Mouse (Mus musculus): Measurements from ENCODE around the gene Ccl25. TPM values are rescaled to one million over a fixed set of nuclear protein-coding genes. Genes with fewer than 3 reads are reported as not detected.
"Not testable (repeated sequence)": the region's sequence is repeated elsewhere in the genome, so short reads cannot be mapped to it uniquely, and the experiment has no call there.

Ccl25 gene
- polyA plus RNA-seq, 1 experiment from 2014 or later, result 21.1 TPM

DNA sequence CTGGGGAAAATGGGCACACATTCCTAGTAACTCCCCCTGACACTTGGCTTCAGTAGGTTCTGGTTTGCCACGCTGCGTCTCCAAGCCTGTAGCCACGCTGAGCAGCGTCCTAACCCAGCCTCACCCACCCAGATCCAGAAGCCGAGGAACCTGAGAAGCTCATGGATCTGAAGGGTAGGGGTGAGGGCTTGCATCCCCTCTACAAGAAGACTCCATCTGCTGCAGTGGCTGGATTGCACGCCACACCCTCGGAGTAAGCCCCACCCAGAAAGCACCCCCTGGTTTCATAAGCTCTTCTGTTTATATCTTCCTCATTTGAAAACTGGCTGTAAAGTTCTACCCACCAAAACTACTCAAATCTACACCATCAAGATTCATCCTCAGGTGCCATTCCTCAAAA is 22.7 kb downstream of the Ccl25 start:
- no peak overlapping the region for H3K4me3 ChIP-seq
- H3K9me3 ChIP-seq, result no peaks in the 10 kb centered on the region
- H3K9ac ChIP-seq, result no peak overlapping the region
- H3K4me1 ChIP-seq, result peaks cover 9% of the 10 kb centered on the region; the same call in 1 of the 2 replicates
- peak overlapping the region; percentile 41 for H3K4me2 ChIP-seq
- no peak overlapping the region for H3K27ac ChIP-seq
- no peaks in the 10 kb centered on the region for H3K36me3 ChIP-seq
- ATAC-seq (ENCODE audit: insufficient number of reproducible peaks, insufficient read depth, low FRiP score, low TSS enrichment, low read depth), result no peak; the same call in 1 of the 2 replicates
- H3K27me3 ChIP-seq, result no peaks in the 10 kb centered on the region
- 40% methylated on average over 7 of the region's 7 CpGs for WGBS

DNA sequence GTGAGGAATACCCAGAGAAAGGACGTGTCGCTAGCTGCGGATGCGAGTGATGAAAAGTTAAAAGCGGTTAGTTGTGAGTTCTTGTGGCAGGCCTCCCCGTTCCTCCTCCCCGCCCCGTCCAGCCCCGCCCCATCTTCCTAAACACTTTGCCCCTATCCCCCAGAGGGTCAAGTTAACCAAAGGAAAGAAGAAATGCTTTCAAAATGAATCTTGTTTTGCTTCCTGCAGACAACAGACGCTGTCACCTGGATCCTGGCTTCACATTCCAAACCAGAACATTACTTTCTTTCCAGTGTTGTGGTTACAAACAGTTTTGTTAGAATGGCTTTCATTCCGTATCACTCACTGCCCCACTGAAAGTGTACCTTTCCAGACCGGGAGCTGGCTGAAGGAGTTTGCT is 23.3 kb downstream of the Ccl25 start:
- H3K36me3 ChIP-seq, result no peaks in the 10 kb centered on the region
- H3K4me3 ChIP-seq, result no peak overlapping the region
- no peaks in the 10 kb centered on the region for H3K9me3 ChIP-seq
- H3K27ac ChIP-seq, result no peak overlapping the region
- H3K4me1 ChIP-seq, result peaks cover 9% of the 10 kb centered on the region; the same call in 1 of the 2 replicates
- no peaks in the 10 kb centered on the region for H3K27me3 ChIP-seq
- no peak overlapping the region for H3K9ac ChIP-seq
- no peak for ATAC-seq (ENCODE audit: insufficient number of reproducible peaks, insufficient read depth, low FRiP score, low TSS enrichment, low read depth)
- H3K4me2 ChIP-seq, result peak overlapping the region; percentile 41
- 24% methylated on average over 12 of the region's 12 CpGs for WGBS

GRCm38 (mm10) chr8:4349335-4349734 is 24.3 kb downstream of the Ccl25 start:
- H3K9ac ChIP-seq, result no peak overlapping the region
- H3K9me3 ChIP-seq, result no peaks in the 10 kb centered on the region
- no peaks in the 10 kb centered on the region for H3K27me3 ChIP-seq
- no peak overlapping the region for H3K27ac ChIP-seq
- no peak overlapping the region for H3K4me3 ChIP-seq
- no peak for ATAC-seq (ENCODE audit: insufficient number of reproducible peaks, insufficient read depth, low FRiP score, low TSS enrichment, low read depth)
- H3K4me2 ChIP-seq, result no peak overlapping the region
- no peaks in the 10 kb centered on the region for H3K36me3 ChIP-seq
- WGBS, result 50% methylated on average over 1 of the region's 1 CpGs
- peaks cover 9% of the 10 kb centered on the region; the same call in 1 of the 2 replicates for H3K4me1 ChIP-seq

DNA sequence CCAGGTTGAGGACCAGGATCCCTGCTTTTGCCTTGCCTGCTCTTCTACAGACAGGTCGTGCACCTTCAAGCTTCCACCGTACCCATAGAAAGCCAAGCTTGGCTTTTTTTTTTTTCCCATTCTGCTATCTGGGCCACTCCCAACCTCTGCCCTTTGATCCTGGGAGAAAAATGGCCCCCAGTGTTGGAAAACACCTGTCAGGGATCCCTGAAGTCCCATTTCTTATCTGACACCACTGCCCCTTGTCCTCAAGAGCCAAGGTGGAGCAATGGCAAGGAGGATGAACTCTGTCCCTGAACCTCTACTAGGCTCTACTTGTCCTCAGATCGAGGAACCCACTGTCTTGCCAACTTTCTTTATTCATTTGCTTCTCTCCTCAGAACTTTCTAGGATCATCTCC is 25.6 kb downstream of the Ccl25 start:
- no peaks in the 10 kb centered on the region for H3K9me3 ChIP-seq
- WGBS, result 89% methylated on average over 3 of the region's 3 CpGs
- peaks cover 9% of the 10 kb centered on the region; the same call in 1 of the 2 replicates for H3K4me1 ChIP-seq
- no peak overlapping the region for H3K9ac ChIP-seq
- no peaks in the 10 kb centered on the region for H3K27me3 ChIP-seq
- H3K4me2 ChIP-seq, result no peak overlapping the region
- H3K36me3 ChIP-seq, result no peaks in the 10 kb centered on the region
- H3K4me3 ChIP-seq, result no peak overlapping the region
- no peak overlapping the region for H3K27ac ChIP-seq
- no peak for ATAC-seq (ENCODE audit: insufficient number of reproducible peaks, insufficient read depth, low FRiP score, low TSS enrichment, low read depth)

GRCm38 (mm10) chr8:4352562-4352961 is 27.6 kb downstream of the Ccl25 start:
- H3K9ac ChIP-seq; H3K4me3 ChIP-seq; ATAC-seq (ENCODE audit: insufficient number of reproducible peaks, insufficient read depth, low FRiP score, low TSS enrichment, low read depth); H3K9me3 ChIP-seq; H3K4me2 ChIP-seq; H3K27me3 ChIP-seq; H3K4me1 ChIP-seq; H3K27ac ChIP-seq; H3K36me3 ChIP-seq: not testable (repeated sequence)
- WGBS, result 89% methylated on average over 6 of the region's 6 CpGs

GRCm38 (mm10) chr8:4353741-4354140 is 28.7 kb downstream of the Ccl25 start:
- H3K4me3 ChIP-seq, result no peak overlapping the region
- H3K9me3 ChIP-seq, result no peaks in the 10 kb centered on the region
- no peak overlapping the region for H3K4me2 ChIP-seq
- no peak overlapping the region for H3K9ac ChIP-seq
- H3K27ac ChIP-seq, result no peak overlapping the region
- H3K4me1 ChIP-seq, result no peaks in the 10 kb centered on the region
- no peak for ATAC-seq (ENCODE audit: insufficient number of reproducible peaks, insufficient read depth, low FRiP score, low TSS enrichment, low read depth)
- 76% methylated on average over 4 of the region's 4 CpGs for WGBS
- no peaks in the 10 kb centered on the region for H3K36me3 ChIP-seq
- H3K27me3 ChIP-seq, result no peaks in the 10 kb centered on the region

GRCm38 (mm10) chr8:4354516-4354915 is 29.5 kb downstream of the Ccl25 start:
- no peaks in the 10 kb centered on the region for H3K27me3 ChIP-seq
- H3K4me2 ChIP-seq, result no peak overlapping the region
- no peaks in the 10 kb centered on the region for H3K4me1 ChIP-seq
- H3K4me3 ChIP-seq, result no peak overlapping the region
- H3K27ac ChIP-seq, result no peak overlapping the region
- H3K9ac ChIP-seq, result no peak overlapping the region
- H3K9me3 ChIP-seq, result no peaks in the 10 kb centered on the region
- no peaks in the 10 kb centered on the region for H3K36me3 ChIP-seq
- no peak for ATAC-seq (ENCODE audit: insufficient number of reproducible peaks, insufficient read depth, low FRiP score, low TSS enrichment, low read depth)
- WGBS, result 92% methylated on average over 1 of the region's 1 CpGs

DNA sequence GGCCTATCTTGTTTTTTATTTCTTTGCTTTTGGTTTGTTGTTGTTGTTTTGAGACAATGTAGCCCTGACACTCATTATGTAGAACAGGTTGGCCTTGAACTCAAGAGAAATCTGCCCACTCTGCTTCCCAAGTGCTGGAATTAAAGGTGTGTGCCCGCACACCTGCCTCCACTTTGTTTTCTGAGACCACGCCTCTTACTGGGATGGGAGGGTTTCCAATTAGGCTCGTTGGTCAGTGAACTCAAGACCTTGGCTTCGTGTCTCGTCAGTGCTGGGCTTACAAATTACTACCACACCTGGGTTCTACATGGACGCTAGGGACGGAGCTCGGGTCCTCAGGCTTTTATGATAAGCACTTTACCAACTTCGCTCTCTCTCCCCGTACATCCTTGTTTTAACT is 30.4 kb downstream of the Ccl25 start:
- H3K4me2 ChIP-seq, result no peak overlapping the region
- no peaks in the 10 kb centered on the region for H3K4me1 ChIP-seq
- WGBS, result 83% methylated on average over 10 of the region's 10 CpGs
- H3K27ac ChIP-seq, result no peak overlapping the region
- H3K36me3 ChIP-seq, result no peaks in the 10 kb centered on the region
- H3K9ac ChIP-seq, result no peak overlapping the region
- no peaks in the 10 kb centered on the region for H3K27me3 ChIP-seq
- no peaks in the 10 kb centered on the region for H3K9me3 ChIP-seq
- H3K4me3 ChIP-seq, result no peak overlapping the region
- no peak for ATAC-seq (ENCODE audit: insufficient number of reproducible peaks, insufficient read depth, low FRiP score, low TSS enrichment, low read depth)

- WGBS, result 55% methylated on average over 3 of the region's 3 CpGs
- ATAC-seq (ENCODE audit: insufficient number of reproducible peaks, insufficient read depth, low FRiP score, low TSS enrichment, low read depth), result no peak
- no peaks in the 10 kb centered on the region for H3K4me1 ChIP-seq
Measured at GRCm38 (mm10) chr8:4359362-4359761, 34.4 kb downstream of the Ccl25 start.

GRCm38 (mm10) chr8:4360922-4361321 is 35.9 kb downstream of the Ccl25 start:
- no peaks in the 10 kb centered on the region for H3K36me3 ChIP-seq
- no peak for ATAC-seq (ENCODE audit: insufficient number of reproducible peaks, insufficient read depth, low FRiP score, low TSS enrichment, low read depth)
- no peaks in the 10 kb centered on the region for H3K4me1 ChIP-seq
- H3K9ac ChIP-seq, result no peak overlapping the region
- no peak overlapping the region for H3K4me2 ChIP-seq
- H3K27me3 ChIP-seq, result no peaks in the 10 kb centered on the region
- WGBS, result 71% methylated on average over 2 of the region's 2 CpGs
- H3K27ac ChIP-seq, result no peak overlapping the region
- H3K4me3 ChIP-seq, result no peak overlapping the region
- H3K9me3 ChIP-seq, result no peaks in the 10 kb centered on the region

More at GRCm38 (mm10) chr8:4359362-4359761, 34.4 kb downstream of the Ccl25 start:
- no peaks in the 10 kb centered on the region for H3K9me3 ChIP-seq
- no peak overlapping the region for H3K27ac ChIP-seq
- H3K36me3 ChIP-seq, result no peaks in the 10 kb centered on the region
- H3K4me3 ChIP-seq, result no peak overlapping the region
- H3K4me2 ChIP-seq, result no peak overlapping the region
- no peaks in the 10 kb centered on the region for H3K27me3 ChIP-seq
- no peak overlapping the region for H3K9ac ChIP-seq

DNA sequence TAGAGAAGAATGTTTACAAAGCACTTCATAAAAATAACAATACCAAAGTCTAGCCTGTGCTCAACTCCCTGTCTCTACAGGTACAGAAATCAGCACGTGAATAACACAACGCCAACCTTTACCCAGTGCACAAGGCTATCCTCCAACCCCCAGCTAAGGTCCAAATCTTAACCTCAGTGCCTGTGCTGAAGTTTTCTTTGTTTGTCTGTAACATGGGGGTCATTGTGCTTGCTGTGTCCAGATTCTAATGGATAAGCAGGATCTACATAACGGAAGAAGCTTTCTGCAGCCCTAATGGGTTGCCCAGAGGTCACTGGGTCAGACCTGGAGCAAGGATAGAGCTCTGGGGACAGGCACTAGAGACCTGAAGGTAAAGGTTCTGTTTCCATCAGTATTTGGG is 41.2 kb downstream of the Ccl25 start:
- no peak overlapping the region for H3K4me2 ChIP-seq
- no peaks in the 10 kb centered on the region; the same call in 1 of the 2 replicates for H3K4me1 ChIP-seq
- no peaks in the 10 kb centered on the region for H3K9me3 ChIP-seq
- no peak overlapping the region for H3K9ac ChIP-seq
- WGBS, result 89% methylated on average over 3 of the region's 3 CpGs
- no peak overlapping the region for H3K27ac ChIP-seq
- no peaks in the 10 kb centered on the region for H3K36me3 ChIP-seq
- no peak overlapping the region for H3K4me3 ChIP-seq
- no peaks in the 10 kb centered on the region for H3K27me3 ChIP-seq
- no peak for ATAC-seq (ENCODE audit: insufficient number of reproducible peaks, insufficient read depth, low FRiP score, low TSS enrichment, low read depth)

DNA sequence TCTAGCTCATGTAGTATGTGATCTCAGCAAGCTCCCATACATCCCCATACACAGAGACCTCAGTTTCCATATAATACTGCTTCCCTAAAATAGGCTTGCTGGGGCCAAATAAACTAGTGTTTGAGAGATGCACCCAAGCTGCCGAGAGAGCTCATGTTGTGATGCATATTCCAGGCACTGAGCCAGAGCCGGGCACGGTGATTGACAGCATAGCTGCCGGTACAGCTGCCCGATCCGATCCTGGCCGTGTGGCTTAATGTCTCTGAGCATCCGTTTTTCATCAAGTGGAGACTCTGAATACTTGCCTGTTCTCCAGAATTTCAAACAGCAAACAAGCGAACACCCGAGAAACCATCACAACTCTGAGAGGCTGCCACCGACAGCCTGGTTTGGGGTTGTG is 42.8 kb downstream of the Ccl25 start:
- no peak overlapping the region for H3K4me3 ChIP-seq
- no peak for ATAC-seq (ENCODE audit: insufficient number of reproducible peaks, insufficient read depth, low FRiP score, low TSS enrichment, low read depth)
- WGBS, result 66% methylated on average over 11 of the region's 11 CpGs

GRCm38 (mm10) chr8:4368470-4368869 is 43.5 kb downstream of the Ccl25 start:
- H3K4me1 ChIP-seq, result no peaks in the 10 kb centered on the region; the same call in 1 of the 2 replicates
- H3K9me3 ChIP-seq, result no peaks in the 10 kb centered on the region
- H3K27ac ChIP-seq, result no peak overlapping the region
- H3K36me3 ChIP-seq, result no peaks in the 10 kb centered on the region
- 85% methylated on average over 4 of the region's 4 CpGs for whole genome bisulfite sequencing
- H3K4me3 ChIP-seq, result no peak overlapping the region
- no peak for ATAC-seq (ENCODE audit: insufficient number of reproducible peaks, insufficient read depth, low FRiP score, low TSS enrichment, low read depth)
- no peaks in the 10 kb centered on the region for H3K27me3 ChIP-seq
- no peak overlapping the region for H3K4me2 ChIP-seq
- H3K9ac ChIP-seq, result no peak overlapping the region

More for the DNA sequence above, 42.8 kb downstream of the Ccl25 start:
- Histone ChIP-seq H3K36me3 (no peaks in the 10 kb centered on the region), H3K27ac (no peak overlapping the region), H3K4me1 (no peaks in the 10 kb centered on the region; the same call in 1 of the 2 replicates), H3K27me3 (no peaks in the 10 kb centered on the region), H3K9me3 (no peaks in the 10 kb centered on the region), H3K9ac (no peak overlapping the region), H3K4me2 (no peak overlapping the region)

Data from embryonic facial prominence, embryonic 13.5 days (tissue).